Mouse (Mus musculus) liver, adult 2 months (tissue): ENCODE results near the gene Rere.

Experiments
- CTCF ChIP-seq: fragments of 200-500 bp; IDR thresholded peaks from 2 replicates; pipeline ENCODE4 v1.5.1; 2011; ENCODE audit warnings: low read depth, low read length, control low read depth
- POLR2A ChIP-seq: fragments of 200-500 bp; IDR thresholded peaks from 2 replicates; pipeline ENCODE4 v1.6.1; 2011; ENCODE audit warnings: low read length, control low read depth; ENCODE audit not compliant: insufficient read depth; ENCODE audit errors: extremely low read depth

GRCm38 (mm10) chr4:150426098-150426879 is 144.8 kb downstream of the Rere start:
- TF ChIP-seq POLR2A = no peak
- TF ChIP-seq CTCF = no peak
